Mouse (Mus musculus): Measurements from ENCODE around the gene Phpt1. TPM values are rescaled to one million over a fixed set of nuclear protein-coding genes. Genes with fewer than 3 reads are reported as not detected.

The Phpt1 gene
- polyA plus RNA-seq, 1 experiment from 2014 or later: 163 TPM

- Histone ChIP-seq H3K9ac (no peak overlapping the region), H3K27me3 (no peaks in the 10 kb centered on the region), H3K36me3 (peaks cover 95% of the 10 kb centered on the region), H3K27ac (no peak overlapping the region), H3K4me2 (replicated peaks) (no peak overlapping the region), H3K4me3 (no peak overlapping the region), H3K9me3 (no peaks in the 10 kb centered on the region), H3K4me1 (no peaks in the 10 kb centered on the region)
- WGBS: 92% methylated on average over 5 of the region's 5 CpGs
- ATAC-seq (ENCODE audit: low FRiP score, low read depth): peak; percentile 40; the same call in 1 of the 2 replicates
Observed at GRCm38 (mm10) chr2:25596765-25597510, 21.9 kb upstream of the Phpt1 start.

- Histone ChIP-seq H3K9me3 (no peaks in the 10 kb centered on the region), H3K4me3 (no peak overlapping the region), H3K36me3 (peaks cover 92% of the 10 kb centered on the region), H3K27me3 (no peaks in the 10 kb centered on the region), H3K4me1 (no peaks in the 10 kb centered on the region), H3K27ac (no peak overlapping the region), H3K9ac (no peak overlapping the region), H3K4me2 (replicated peaks) (no peak overlapping the region)
- WGBS: 89% methylated on average over 2 of the region's 2 CpGs
- no peak for ATAC-seq (ENCODE audit: low FRiP score, low read depth)
Observed at GRCm38 (mm10) chr2:25591863-25592262, 16.8 kb upstream of the Phpt1 start.

- H3K4me1 ChIP-seq: 0 out of 2 replicates have a peak, but pooled peaks cover 3% of the 10 kb centered on the region
- H3K4me3 ChIP-seq: no peak overlapping the region
- WGBS: 93% methylated on average over 8 of the region's 8 CpGs
- no peak overlapping the region for H3K4me2 ChIP-seq (replicated peaks)
- H3K36me3 ChIP-seq: peaks cover 96% of the 10 kb centered on the region
- no peak overlapping the region for H3K27ac ChIP-seq
- H3K9ac ChIP-seq: no peak overlapping the region
- no peaks in the 10 kb centered on the region for H3K9me3 ChIP-seq
- no peak for ATAC-seq (ENCODE audit: low FRiP score, low read depth)
- H3K27me3 ChIP-seq: no peaks in the 10 kb centered on the region
Observed at GRCm38 (mm10) chr2:25588227-25588907, 13.3 kb upstream of the Phpt1 start.

- no peak for ATAC-seq (ENCODE audit: low FRiP score, low read depth)
- H3K27me3 ChIP-seq: no peaks in the 10 kb centered on the region
- H3K4me1 ChIP-seq: peaks cover 14% of the 10 kb centered on the region
- no peak overlapping the region for H3K4me2 ChIP-seq (replicated peaks)
- no peak overlapping the region for H3K27ac ChIP-seq
- H3K9ac ChIP-seq: no peak overlapping the region
- no peak overlapping the region for H3K4me3 ChIP-seq
- H3K36me3 ChIP-seq: peaks cover 92% of the 10 kb centered on the region
- 91% methylated on average over 8 of the region's 8 CpGs for WGBS
- no peaks in the 10 kb centered on the region for H3K9me3 ChIP-seq
Observed at GRCm38 (mm10) chr2:25587290-25587689, 12.3 kb upstream of the Phpt1 start.

- 94% methylated on average over 3 of the region's 3 CpGs for WGBS
Observed at GRCm38 (mm10) chr2:25585601-25586000, 10.6 kb upstream of the Phpt1 start.

GRCm38 (mm10) chr2:25584856-25585255, 9.8 kb upstream of the Phpt1 start:
- no peak for ATAC-seq (ENCODE audit: low FRiP score, low read depth)
- Histone ChIP-seq H3K4me1 (peaks cover 35% of the 10 kb centered on the region), H3K36me3 (peaks cover 67% of the 10 kb centered on the region), H3K4me2 (replicated peaks) (no peak overlapping the region), H3K27me3 (peaks cover 15% of the 10 kb centered on the region), H3K9ac (no peak overlapping the region), H3K4me3 (no peak overlapping the region), H3K27ac (no peak overlapping the region), H3K9me3 (no peaks in the 10 kb centered on the region)
- 86% methylated on average over 4 of the region's 4 CpGs for WGBS

More at GRCm38 (mm10) chr2:25585601-25586000, 10.6 kb upstream of the Phpt1 start:
- Histone ChIP-seq H3K36me3 (peaks cover 75% of the 10 kb centered on the region), H3K27ac (no peak overlapping the region), H3K4me3 (no peak overlapping the region), H3K27me3 (peaks cover 8% of the 10 kb centered on the region), H3K9ac (no peak overlapping the region), H3K4me2 (replicated peaks) (no peak overlapping the region), H3K4me1 (peaks cover 29% of the 10 kb centered on the region), H3K9me3 (no peaks in the 10 kb centered on the region)
- ATAC-seq (ENCODE audit: low FRiP score, low read depth): no peak

GRCm38 (mm10) chr2:25584152-25584551, 9.1 kb upstream of the Phpt1 start:
- H3K9me3 ChIP-seq: no peaks in the 10 kb centered on the region
- peaks cover 22% of the 10 kb centered on the region for H3K27me3 ChIP-seq
- no peak overlapping the region for H3K9ac ChIP-seq
- peaks cover 60% of the 10 kb centered on the region for H3K36me3 ChIP-seq
- peaks cover 42% of the 10 kb centered on the region for H3K4me1 ChIP-seq
- 86% methylated on average over 3 of the region's 3 CpGs for WGBS
- H3K4me2 ChIP-seq (replicated peaks): no peak overlapping the region
- ATAC-seq (ENCODE audit: low FRiP score, low read depth): no peak
- H3K27ac ChIP-seq: no peak overlapping the region
- no peak overlapping the region for H3K4me3 ChIP-seq

GRCm38 (mm10) chr2:25583571-25583970, 8.5 kb upstream of the Phpt1 start:
- H3K9me3 ChIP-seq: no peaks in the 10 kb centered on the region
- no peak for ATAC-seq (ENCODE audit: low FRiP score, low read depth)
- 73% methylated on average over 4 of the region's 4 CpGs for WGBS

GRCm38 (mm10) chr2:25583120-25583481, 8.1 kb upstream of the Phpt1 start:
- WGBS: 85% methylated on average over 6 of the region's 6 CpGs
- Histone ChIP-seq H3K9ac (peak overlapping the region; percentile 31; the same call in 1 of the 2 replicates), H3K9me3 (no peaks in the 10 kb centered on the region), H3K4me3 (no peak overlapping the region), H3K27ac (no peak overlapping the region), H3K4me1 (peaks cover 53% of the 10 kb centered on the region), H3K36me3 (peaks cover 53% of the 10 kb centered on the region), H3K27me3 (peaks cover 33% of the 10 kb centered on the region), H3K4me2 (replicated peaks) (no peak overlapping the region)
- no peak for ATAC-seq (ENCODE audit: low FRiP score, low read depth)

More at GRCm38 (mm10) chr2:25583571-25583970, 8.5 kb upstream of the Phpt1 start:
- Histone ChIP-seq H3K27ac (no peak overlapping the region), H3K36me3 (peaks cover 58% of the 10 kb centered on the region), H3K4me2 (replicated peaks) (no peak overlapping the region), H3K4me3 (no peak overlapping the region), H3K9ac (no peak overlapping the region), H3K27me3 (peaks cover 28% of the 10 kb centered on the region), H3K4me1 (peaks cover 48% of the 10 kb centered on the region)

GRCm38 (mm10) chr2:25582466-25583119, 7.6 kb upstream of the Phpt1 start:
- 51% methylated on average over 12 of the region's 12 CpGs for WGBS
- Histone ChIP-seq H3K9me3 (no peaks in the 10 kb centered on the region), H3K36me3 (peaks cover 48% of the 10 kb centered on the region), H3K27ac (no peak overlapping the region), H3K4me1 (peaks cover 58% of the 10 kb centered on the region), H3K9ac (peak overlapping the region; percentile 31; the same call in 1 of the 2 replicates), H3K27me3 (peaks cover 38% of the 10 kb centered on the region), H3K4me2 (replicated peaks) (no peak overlapping the region), H3K4me3 (no peak overlapping the region)
- ATAC-seq (ENCODE audit: low FRiP score, low read depth): no peak

- H3K9me3 ChIP-seq: no peaks in the 10 kb centered on the region
- peaks cover 41% of the 10 kb centered on the region for H3K36me3 ChIP-seq
- H3K4me1 ChIP-seq: peaks cover 65% of the 10 kb centered on the region
- no peak; the same call in 1 of the 2 replicates for ATAC-seq (ENCODE audit: low FRiP score, low read depth)
- 36% methylated on average over 6 of the region's 6 CpGs for WGBS
- peak overlapping the region; percentile 72 for H3K4me2 ChIP-seq (replicated peaks)
- H3K9ac ChIP-seq: no peak overlapping the region
- H3K27ac ChIP-seq: no peak overlapping the region
- peaks cover 45% of the 10 kb centered on the region for H3K27me3 ChIP-seq
- H3K4me3 ChIP-seq: no peak overlapping the region
Observed at GRCm38 (mm10) chr2:25581901-25582301, 6.9 kb upstream of the Phpt1 start.

GRCm38 (mm10) chr2:25581294-25581864, 6.4 kb upstream of the Phpt1 start, which contains the start of gene Ajm1:
TSS of gene Ajm1 (minus strand) at chr2:25581757.
- Histone ChIP-seq H3K9ac (peak within 1 kb of the TSS; percentile 56), H3K9me3 (no peaks in the 10 kb centered on the region), H3K36me3 (peaks cover 36% of the 10 kb centered on the region), H3K4me2 (replicated peaks) (peak within 1 kb of the TSS; percentile 72), H3K4me1 (peaks cover 68% of the 10 kb centered on the region), H3K4me3 (peak within 1 kb of the TSS; percentile 43), H3K27me3 (peaks cover 50% of the 10 kb centered on the region), H3K27ac (no peak within 1 kb of the TSS)
- ATAC-seq (ENCODE audit: low FRiP score, low read depth): peak; percentile 67
- WGBS: 5% methylated on average over 19 of the region's 19 CpGs

All from limb, embryonic 13.5 days (tissue).